In the genomic region with DNA sequence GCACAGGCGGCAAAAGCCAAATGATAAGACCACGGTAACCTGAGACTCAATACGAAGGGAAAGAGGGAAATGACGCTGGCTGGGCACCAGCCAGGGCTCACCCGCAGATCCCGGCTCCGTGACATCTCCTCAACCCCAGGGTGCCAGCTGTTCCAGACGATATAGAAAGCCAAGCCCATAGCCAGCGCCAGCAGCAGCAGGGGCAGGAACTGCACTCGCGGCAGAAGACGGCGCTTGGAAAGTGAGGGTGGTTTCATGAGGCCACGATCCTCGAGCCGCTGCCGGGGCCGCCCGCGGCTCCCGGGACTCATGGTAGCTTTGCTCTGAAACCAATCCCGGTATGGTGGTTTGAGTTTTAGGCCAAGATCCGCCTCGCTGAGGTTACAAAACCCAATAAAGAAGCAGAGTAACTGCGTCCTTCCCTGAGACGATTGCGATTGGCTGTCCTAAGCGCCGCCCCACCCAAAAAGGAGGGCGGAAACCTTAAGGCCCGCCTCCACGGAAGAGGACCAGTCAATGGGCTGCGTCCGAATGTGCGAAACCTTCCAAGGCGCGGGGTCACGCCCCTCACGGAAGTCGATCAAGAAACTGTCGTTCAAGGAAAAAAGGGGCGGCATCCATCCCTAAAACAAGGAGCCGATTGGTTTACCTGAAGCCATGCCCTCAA, we compare ENCODE assay signal across 8 mouse cellular contexts. TPM values are rescaled to one million over a fixed set of nuclear protein-coding genes. Genes with fewer than 3 reads are reported as not detected.
DNase-seq lines count a peak whose midpoint lies in the region; ATAC-seq lines count a peak whose summit lies in the region.

A gene (minus strand): TSS at position 417 of the 667 bp plus-strand sequence.

- peak within 1 kb of the TSS; percentile 90 for H3K4me2 ChIP-seq in heart, embryonic 14.5 days (ENCODE audit: low read length)
- peak within 1 kb of the TSS; percentile 96 for H3K4me2 ChIP-seq in liver, embryonic 13.5 days
- peak within 1 kb of the TSS; percentile 96 for H3K4me2 ChIP-seq in stomach, embryonic 16.5 days (ENCODE audit: low read depth, low read length)

- peak; percentile 96 for DNase-seq in c-Kit-negative CD71-positive TER-119-positive erythroid progenitor cells, embryonic 14.5 days (ENCODE audit: low read depth, low spot score)
- peak; percentile 99 for DNase-seq in fibroblast of lung, adult 2 months (ENCODE audit: low read depth)
- DNase-seq in kidney, postnatal 14 days = peak; percentile 99
- peak; percentile 98 for DNase-seq in liver, embryonic 13.5 days
- DNase-seq in neural tube, embryonic 10.5 days (ENCODE audit: extremely low spot score, low spot score) = peak; percentile 94

- peaks cover 35% of the 10 kb centered on the region for H3K36me3 ChIP-seq in heart, embryonic 14.5 days (ENCODE audit: control insufficient read depth, insufficient read depth, low read length)
- H3K36me3 ChIP-seq in liver, embryonic 13.5 days = peaks cover 28% of the 10 kb centered on the region
- H3K36me3 ChIP-seq in stomach, embryonic 16.5 days (ENCODE audit: control insufficient read depth, insufficient read depth, low read length) = no peaks in the 10 kb centered on the region

- peak; percentile 92 for ATAC-seq in CD4-positive, CD25-positive, alpha-beta regulatory T cell, adult 4 months
- peak; percentile 98 for ATAC-seq in heart, embryonic 14.5 days (ENCODE audit: insufficient number of reproducible peaks, insufficient read depth, low FRiP score, low read depth)
- ATAC-seq in liver, embryonic 13.5 days (ENCODE audit: low read depth) = peak; percentile 95
- peak; percentile 98 for ATAC-seq in stomach, embryonic 16.5 days (ENCODE audit: insufficient read depth, low FRiP score)

- peak within 1 kb of the TSS; percentile 70 to 89 for H3K27ac ChIP-seq in heart, embryonic 14.5 days (replicated peaks in 1 of 2; ENCODE audit: control insufficient read depth in 1 of 2, insufficient read depth in 1 of 2, low read depth in 2 of 2, low read length in 2 of 2)
- peak within 1 kb of the TSS; percentile 82 for H3K27ac ChIP-seq in liver, embryonic 13.5 days
- peak within 1 kb of the TSS; percentile 88 for H3K27ac ChIP-seq in stomach, embryonic 16.5 days (ENCODE audit: low read length)

- under 1% methylated on average over 43 of the region's 43 CpGs for WGBS in heart, embryonic 14.5 days
- WGBS in liver, embryonic 13.5 days (ENCODE audit: insufficient replicate concordance) = under 1% methylated on average over 43 of the region's 43 CpGs
- under 1% methylated on average over 43 of the region's 43 CpGs for WGBS in stomach, embryonic 16.5 days

- H3K4me1 ChIP-seq in heart, embryonic 14.5 days (ENCODE audit: control insufficient read depth in 2 of 2, insufficient read depth in 2 of 2, low read length in 2 of 2) = peaks cover 5 to 20% of the 10 kb centered on the region in 2 experiments; a peak in 3 of 4 replicates
- peaks cover 29% of the 10 kb centered on the region for H3K4me1 ChIP-seq in liver, embryonic 13.5 days (replicated peaks)
- peaks cover 17% of the 10 kb centered on the region for H3K4me1 ChIP-seq in stomach, embryonic 16.5 days (ENCODE audit: control insufficient read depth, insufficient read depth, low read length)

- peak within 1 kb of the TSS; percentile 60 to 66 for H3K4me3 ChIP-seq in heart, embryonic 14.5 days (ENCODE audit: control insufficient read depth in 1 of 2, insufficient read depth in 1 of 2, low read depth in 1 of 2, low read length in 2 of 2)
- H3K4me3 ChIP-seq in liver, embryonic 13.5 days (replicated peaks) = peak within 1 kb of the TSS; percentile 77
- peak within 1 kb of the TSS; percentile 69 for H3K4me3 ChIP-seq in stomach, embryonic 16.5 days (replicated peaks; ENCODE audit: low read length)

- H3K27me3 ChIP-seq in heart, embryonic 14.5 days (ENCODE audit: control insufficient read depth, insufficient read depth, low read length) = no peaks in the 10 kb centered on the region
- H3K27me3 ChIP-seq in liver, embryonic 13.5 days = no peaks in the 10 kb centered on the region
- no peaks in the 10 kb centered on the region for H3K27me3 ChIP-seq in stomach, embryonic 16.5 days (ENCODE audit: control insufficient read depth, insufficient read depth, low read length)

- H3K9me3 ChIP-seq in heart, embryonic 14.5 days (ENCODE audit: control insufficient read depth, low read length) = no peaks in the 10 kb centered on the region
- no peaks in the 10 kb centered on the region for H3K9me3 ChIP-seq in liver, embryonic 13.5 days (replicated peaks)
- no peaks in the 10 kb centered on the region for H3K9me3 ChIP-seq in stomach, embryonic 16.5 days (replicated peaks; ENCODE audit: control insufficient read depth, low read length)

- peak within 1 kb of the TSS; percentile 84 for H3K9ac ChIP-seq in heart, embryonic 14.5 days (ENCODE audit: low read length)
- H3K9ac ChIP-seq in liver, embryonic 13.5 days = peak within 1 kb of the TSS; percentile 85
- H3K9ac ChIP-seq in stomach, embryonic 16.5 days (ENCODE audit: low read length) = peak within 1 kb of the TSS; percentile 76

RNA-seq across cellular contexts. Expression of the gene that starts here (rescaled TPM):
- 10 to 100 TPM in 1 of 2 experiments, 1 to 10 TPM in 1; 9.1 to 17.8 TPM for polyA plus RNA-seq in CD4-positive, CD25-positive, alpha-beta regulatory T cell, adult 4 months (2017; shearing (Covaris generic))
- polyA plus RNA-seq in heart, embryonic 14.5 days (2014; fragmentation: Nextera tagmentation; extraction: Ambion mirVana) = 7.0 and 7.8 TPM in 2 replicates
- 4.0 and 4.3 TPM in 2 replicates for polyA plus RNA-seq in liver, embryonic 13.5 days (2015; fragmentation: Nextera tagmentation; extraction: Ambion mirVana)
- 14.1 and 14.8 TPM in 2 replicates for polyA plus RNA-seq in stomach, embryonic 16.5 days (2015; fragmentation: Nextera tagmentation; extraction: Ambion mirVana)

Comparison
In these comparisons a context has a peak if more than half of its experiments do, and no peak if none do; other contexts are left out.
1. Peak in every context shown above with its lines: DNase-seq, ATAC-seq, H3K4me3 ChIP-seq and H3K27ac ChIP-seq.